Comparison of ENCODE assay signal across 10 mouse cellular contexts in genomic region chr17:15041175-15041729, GRCm38 (mm10). TPM values are rescaled to one million over a fixed set of nuclear protein-coding genes. Genes with fewer than 3 reads are reported as not detected.
DNase-seq lines count a peak whose midpoint lies in the region; ATAC-seq and TF ChIP-seq lines count a peak whose summit lies in the region.
"Not testable (repeated sequence)": the region's sequence is repeated elsewhere in the genome, so short reads cannot be mapped to it uniquely, and the experiment has no call there.
"Had no signal": no experiment of that assay in that cellular context is flagged by ENCODE, and none has a peak within 500 bp of the region (broad histone marks: within the 10 kb centered on the region; RNA-seq: fewer than 3 reads in every experiment).

Ermard (plus strand) TSS chr17:15041208.
Tcte3 (minus strand) TSS chr17:15041488.
Gm3448 (minus strand) TSS chr17:15041537.

- peak; percentile 94 for ATAC-seq in common myeloid progenitor, adult 5-6 weeks (replicated peaks; ENCODE audit: low read depth, poor library complexity, severe bottlenecking)
- ATAC-seq in hindbrain, embryonic 13.5 days (ENCODE audit: low FRiP score): peak; percentile 98
- peak; percentile 97 for ATAC-seq in liver, postnatal 0 days
- peak; percentile 94 for ATAC-seq in monocyte, adult 5-6 weeks (replicated peaks; ENCODE audit: insufficient number of reproducible peaks, low FRiP score, low TSS enrichment, poor library complexity, severe bottlenecking)

- H3K27me3 ChIP-seq in hindbrain, embryonic 13.5 days; liver, postnatal 0 days (ENCODE audit: insufficient read depth, low read length): not testable (repeated sequence)

- not testable (repeated sequence) for H3K9ac ChIP-seq in hindbrain, embryonic 13.5 days; liver, postnatal 0 days (replicated peaks)

- 0% methylated on average over 17 of the region's 56 CpGs for WGBS in hindbrain, embryonic 13.5 days
- WGBS in liver, postnatal 0 days (ENCODE audit: insufficient replicate concordance): 0% methylated on average over 8 of the region's 56 CpGs

- not testable (repeated sequence) for H3K36me3 ChIP-seq in hindbrain, embryonic 13.5 days; liver, postnatal 0 days (replicated peaks; ENCODE audit: insufficient read depth, low read length)

- not testable (repeated sequence) for TF ChIP-seq EP300 in liver, postnatal 0 days (IDR thresholded peaks at IDR 0.05; ENCODE audit: low read depth)

- H3K4me2 ChIP-seq in hindbrain, embryonic 13.5 days; liver, postnatal 0 days (ENCODE audit: low read depth, low read length): not testable (repeated sequence)

- H3K9me3 ChIP-seq in hindbrain, embryonic 13.5 days; liver, postnatal 0 days (ENCODE audit: low read length): not testable (repeated sequence)

- not testable (repeated sequence) for H3K27ac ChIP-seq in hindbrain, embryonic 13.5 days; liver, postnatal 0 days (ENCODE audit: low read depth)

- TF ChIP-seq CTCF in liver, postnatal 0 days (IDR thresholded peaks at IDR 0.05; ENCODE audit: low read depth): not testable (repeated sequence)

- H3K4me1 ChIP-seq in hindbrain, embryonic 13.5 days (replicated peaks); liver, postnatal 0 days (ENCODE audit: insufficient read depth): not testable (repeated sequence)

- not testable (repeated sequence) for H3K4me3 ChIP-seq in hindbrain, embryonic 13.5 days; liver, postnatal 0 days (ENCODE audit: low read depth, low read length)

- DNase-seq in T-cell, adult 2 months (ENCODE audit: low spot score): peak; percentile 25
- peak; percentile 15 for DNase-seq in gastrocnemius, postnatal 10 days
- DNase-seq in kidney, postnatal 25 days: peak; percentile 7 to 54
- not testable (repeated sequence) for DNase-seq in liver, postnatal 0 days
- peak; percentile 47 for DNase-seq in testis, postnatal 10 days (ENCODE audit: low spot score)

RNA-seq across cellular contexts. Expression of gene Ermard, which starts in this region (rescaled TPM):
- 24.0 and 48.0 TPM in 2 replicates for total RNA-seq in common myeloid progenitor, adult 5-6 weeks (2017)
- 10 to 100 TPM; 24.7 to 41.4 TPM for total RNA-seq in gastrocnemius, postnatal 10 days (2021)
- 97.6 and 104 TPM in 2 replicates for polyA plus RNA-seq in hindbrain, embryonic 13.5 days (2015; fragmentation: Nextera tagmentation; extraction: Ambion mirVana)
- polyA plus RNA-seq in liver, postnatal 0 days (2015; fragmentation: Nextera tagmentation; extraction: Ambion mirVana): 24.2 and 27.2 TPM in 2 replicates
- total RNA-seq in monocyte, adult 5-6 weeks (2017): 95.1 to 106 TPM (median 98.2 TPM) in 3 replicates

RNA-seq across cellular contexts. Expression of gene Tcte3, which starts in this region (rescaled TPM):
- total RNA-seq in common myeloid progenitor, adult 5-6 weeks (2017): 1.4 and 7.8 TPM in 2 replicates
- 1 to 10 TPM in 1 of 2 experiments, not detected in 1; 1.5 TPM for total RNA-seq in gastrocnemius, postnatal 10 days (2021)
- 1.1 TPM in 1 of 2 replicates, not detected in the other for polyA plus RNA-seq in hindbrain, embryonic 13.5 days (2015; fragmentation: Nextera tagmentation; extraction: Ambion mirVana)
- 3.7 and 5.2 TPM in 2 replicates for polyA plus RNA-seq in liver, postnatal 0 days (2015; fragmentation: Nextera tagmentation; extraction: Ambion mirVana)
- 0.75 to 1.7 TPM in 2 of 3 replicates, not detected in the other for total RNA-seq in monocyte, adult 5-6 weeks (2017)
- total RNA-seq: heart, postnatal 25 days had no signal
- polyA plus RNA-seq: limb, embryonic 10.5 days had no signal

RNA-seq across cellular contexts. Expression of gene Gm3448, which starts in this region (rescaled TPM):
- 6.8 and 11.6 TPM in 2 replicates for total RNA-seq in common myeloid progenitor, adult 5-6 weeks (2017)
- total RNA-seq in gastrocnemius, postnatal 10 days (2021): 1 to 10 TPM; 1.0 to 1.5 TPM
- polyA plus RNA-seq in hindbrain, embryonic 13.5 days (2015; fragmentation: Nextera tagmentation; extraction: Ambion mirVana): 4.9 and 5.1 TPM in 2 replicates
- 3.3 and 5.4 TPM in 2 replicates for polyA plus RNA-seq in liver, postnatal 0 days (2015; fragmentation: Nextera tagmentation; extraction: Ambion mirVana)
- 11.6 to 15.3 TPM (median 14.7 TPM) in 3 replicates for total RNA-seq in monocyte, adult 5-6 weeks (2017)
